Mouse (Mus musculus): ENCODE data around the gene Lim2.
"Not testable (repeated sequence)": the region's sequence is repeated elsewhere in the genome, so short reads cannot be mapped to it uniquely, and the experiment has no call there.

Gene Lim2

GRCm38 (mm10) chr7:43427406-43427805 lies at the start of gene Lim2:
TSS of gene Lim2 (plus strand) at chr7:43427670.
- DNase-seq (ENCODE audit: low spot score): no peak

- DNase-seq (ENCODE audit: low spot score): no peak
These were observed 49.2 kb upstream of the Lim2 start for GRCm38 (mm10) chr7:43378226-43378625.

- no peak for DNase-seq (ENCODE audit: low spot score)
These were observed 34.9 kb upstream of the Lim2 start for GRCm38 (mm10) chr7:43392349-43393121.

DNA sequence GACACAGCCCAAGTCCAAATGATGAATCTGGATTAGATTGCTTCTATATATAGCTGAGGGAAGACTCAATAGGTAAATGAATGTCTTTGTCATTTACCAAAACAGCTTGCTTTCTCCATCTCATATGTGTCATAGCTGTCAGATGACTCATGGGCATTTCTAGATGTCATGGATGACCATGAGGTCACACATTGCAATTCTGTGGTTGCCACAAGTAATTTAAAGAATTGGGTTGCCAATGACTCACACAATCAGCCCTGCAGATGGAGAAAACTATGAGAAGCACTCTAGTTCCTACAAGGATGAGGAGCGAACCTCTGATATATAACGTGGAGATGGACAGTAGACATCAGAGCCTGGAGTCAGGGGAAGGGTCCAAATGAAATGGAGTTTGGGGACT lies 28.0 kb upstream of the Lim2 start:
- no peak for DNase-seq (ENCODE audit: low spot score)

- DNase-seq (ENCODE audit: low spot score): no peak
These were observed 24.8 kb upstream of the Lim2 start for GRCm38 (mm10) chr7:43402718-43403117.

GRCm38 (mm10) chr7:43407573-43407972 lies 19.9 kb upstream of the Lim2 start:
- DNase-seq (ENCODE audit: low spot score): no peak

GRCm38 (mm10) chr7:43408131-43408553 lies 19.3 kb upstream of the Lim2 start, which contains the start of gene Siglecg:
TSS of gene Siglecg (plus strand) at chr7:43408204.
- no peak for DNase-seq (ENCODE audit: low spot score)

- no peak for DNase-seq (ENCODE audit: low spot score)
These were observed 18.4 kb upstream of the Lim2 start for GRCm38 (mm10) chr7:43409084-43409483.

GRCm38 (mm10) chr7:43411724-43412123 lies 15.7 kb upstream of the Lim2 start:
- DNase-seq (ENCODE audit: low spot score): not testable (repeated sequence)

- no peak for DNase-seq (ENCODE audit: low spot score)
These were observed 10.2 kb upstream of the Lim2 start for GRCm38 (mm10) chr7:43417298-43417697.

GRCm38 (mm10) chr7:43422995-43423617 lies 4.4 kb upstream of the Lim2 start:
- DNase-seq (ENCODE audit: low spot score): peak; percentile 41

DNA sequence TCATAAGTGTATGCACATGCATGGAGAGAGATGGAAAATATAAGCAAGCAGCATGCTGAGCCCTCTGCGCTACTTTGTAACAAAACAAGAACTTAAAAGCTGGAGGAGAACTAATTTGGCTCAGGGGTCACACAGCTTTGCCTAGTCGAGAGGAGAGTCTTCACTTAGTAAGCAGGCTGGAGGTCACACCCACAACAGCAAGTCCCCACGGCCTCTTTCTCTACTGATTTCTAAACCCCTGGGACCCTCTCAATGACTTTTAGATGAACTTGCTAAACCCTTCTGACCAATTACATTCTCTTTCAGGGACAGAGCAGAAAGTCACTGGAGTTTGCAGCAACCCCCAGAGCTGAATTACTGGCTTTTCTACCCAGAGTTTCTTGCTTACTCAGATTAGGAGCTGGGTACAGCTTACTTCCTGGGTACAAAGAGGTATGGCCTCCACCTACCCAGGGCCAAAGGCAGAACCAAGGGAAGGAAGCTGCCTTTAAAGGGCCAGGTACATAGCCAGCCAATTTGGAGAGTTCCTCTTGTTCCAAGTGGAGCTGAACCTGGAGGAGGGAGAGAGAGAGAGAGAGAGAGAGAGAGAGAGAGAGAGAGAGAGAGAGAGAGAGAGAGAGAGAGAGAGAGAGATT lies 3.4 kb upstream of the Lim2 start:
- no peak for DNase-seq (ENCODE audit: low spot score)

DNA sequence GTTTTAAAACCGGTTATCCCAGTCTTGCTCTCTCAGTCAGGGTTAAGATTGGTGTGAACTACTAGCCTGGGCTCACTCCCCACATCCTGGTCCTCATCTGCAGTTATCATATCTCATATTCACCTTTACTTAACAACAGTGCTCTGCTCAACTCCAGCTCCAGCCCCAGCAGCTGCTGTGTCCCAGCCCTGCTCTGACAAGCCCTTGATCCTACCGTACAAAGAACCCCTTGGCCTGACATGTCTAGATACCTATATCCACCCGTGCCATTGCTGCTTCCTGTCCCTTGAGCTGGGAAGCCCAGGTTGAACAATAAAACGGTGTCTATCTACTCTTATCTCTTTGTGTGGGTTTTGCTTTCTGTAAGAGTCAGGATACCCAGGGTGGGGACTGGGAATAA lies 2.0 kb downstream of the Lim2 start:
- no peak for DNase-seq (ENCODE audit: low spot score)

- DNase-seq (ENCODE audit: low spot score): no peak
These were observed 5.4 kb downstream of the Lim2 start for GRCm38 (mm10) chr7:43432891-43433290.

GRCm38 (mm10) chr7:43434676-43435075 lies 7.2 kb downstream of the Lim2 start:
- no peak for DNase-seq (ENCODE audit: low spot score)

GRCm38 (mm10) chr7:43436341-43437255 lies 9.1 kb downstream of the Lim2 start, which contains the start of gene Nkg7:
TSS of gene Nkg7 (plus strand) at chr7:43437073.
- DNase-seq (ENCODE audit: low spot score): no peak

- no peak for DNase-seq (ENCODE audit: low spot score)
These were observed 11.1 kb downstream of the Lim2 start for GRCm38 (mm10) chr7:43438611-43439010.

GRCm38 (mm10) chr7:43440482-43440881 lies 13.0 kb downstream of the Lim2 start, which contains the start of gene Cldnd2:
TSS of gene Cldnd2 (plus strand) at chr7:43440782.
- no peak for DNase-seq (ENCODE audit: low spot score)

DNA sequence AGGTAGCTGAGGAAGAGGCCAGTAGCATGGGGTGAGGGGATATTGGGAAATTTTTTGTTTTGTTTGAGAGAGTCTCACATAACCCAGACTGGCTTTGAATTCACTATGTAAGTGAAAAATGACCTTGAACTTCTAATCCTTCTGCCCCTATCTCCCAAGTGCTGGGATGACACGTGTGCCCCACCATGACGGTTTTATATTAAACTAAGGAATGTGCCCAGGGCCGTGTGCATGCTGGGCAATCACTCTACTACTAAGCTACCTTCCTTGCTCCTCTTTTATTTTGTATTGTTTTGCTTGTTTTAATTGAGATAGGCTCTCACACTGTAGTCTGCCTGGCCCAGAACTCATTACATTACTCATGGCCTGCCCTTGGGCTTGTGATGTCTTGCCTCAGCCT lies 13.6 kb downstream of the Lim2 start:
- DNase-seq (ENCODE audit: low spot score): no peak

DNA sequence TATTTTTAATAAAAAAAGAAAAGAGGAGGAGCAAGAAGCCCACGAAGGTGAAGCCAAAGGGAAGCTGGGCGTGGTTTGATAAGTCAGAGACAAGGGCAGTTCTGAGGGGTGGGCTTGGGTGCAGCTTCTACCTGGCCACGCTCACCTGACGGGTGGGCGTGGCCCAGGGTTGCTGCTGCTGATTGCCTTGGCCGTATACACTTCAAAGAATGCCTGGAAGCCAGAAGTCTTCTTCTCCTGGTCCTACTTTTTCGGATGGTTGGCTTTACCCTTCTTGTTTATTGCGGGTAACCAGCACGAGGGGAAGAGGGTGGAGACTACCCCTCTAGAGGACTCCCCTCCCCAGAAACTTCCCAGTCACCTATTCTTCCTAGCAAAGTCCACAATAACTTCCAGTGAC lies 15.2 kb downstream of the Lim2 start:
- no peak for DNase-seq (ENCODE audit: low spot score)

DNA sequence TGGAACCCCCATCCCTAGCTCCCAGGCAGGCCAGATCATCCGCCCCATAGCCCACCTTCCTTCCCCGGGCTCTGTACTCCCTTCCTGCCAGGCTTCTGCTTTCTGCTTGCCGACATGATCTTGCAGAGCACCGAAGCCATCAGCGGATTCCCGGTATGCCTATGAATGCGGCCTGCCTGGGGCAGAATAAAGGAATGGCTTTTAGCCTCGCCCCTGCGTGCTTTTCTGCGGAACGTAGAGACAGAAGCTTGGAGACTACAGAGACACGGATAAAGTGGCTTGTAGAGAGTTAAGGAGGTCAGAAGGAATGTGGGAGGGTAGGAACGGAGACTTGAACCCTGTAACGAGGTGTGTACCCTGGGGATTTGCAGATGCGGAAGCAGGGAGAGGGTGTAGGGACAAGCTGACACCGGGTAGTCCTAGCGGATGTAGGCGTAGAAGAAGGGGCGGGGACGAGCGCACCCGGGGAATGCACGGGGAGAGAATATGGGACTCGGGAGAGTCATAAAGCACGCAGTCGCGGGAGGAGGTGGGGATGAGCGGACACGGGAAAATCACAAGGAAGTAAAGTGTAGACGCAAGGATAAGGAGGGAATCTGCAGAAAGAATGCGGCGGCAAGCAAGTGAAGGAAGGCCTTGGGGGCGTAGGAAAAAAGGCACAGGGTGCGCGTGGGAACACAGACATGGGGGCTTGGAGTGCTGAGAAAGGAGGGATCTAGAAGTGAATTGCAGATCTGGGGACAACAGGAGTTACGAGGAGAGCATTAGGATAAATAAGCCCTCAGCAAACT lies 15.9 kb downstream of the Lim2 start:
- peak; percentile 77 for DNase-seq (ENCODE audit: low spot score)

Measured in testis, postnatal 14 days (tissue).